Mouse (Mus musculus) right cerebral cortex, postnatal 25 days (tissue): ENCODE results near the gene Cited1.
A peak's percentile ranks its signal among the peaks of the same experiment; 100 is the strongest.
"Not testable (repeated sequence)": the region's sequence is repeated elsewhere in the genome, so short reads cannot be mapped to it uniquely, and the experiment has no call there.

Experiments used
- DNase-seq: peaks from one replicate; pipeline ENCODE4 v3.0.0; 2022

The Cited1 gene

DNA sequence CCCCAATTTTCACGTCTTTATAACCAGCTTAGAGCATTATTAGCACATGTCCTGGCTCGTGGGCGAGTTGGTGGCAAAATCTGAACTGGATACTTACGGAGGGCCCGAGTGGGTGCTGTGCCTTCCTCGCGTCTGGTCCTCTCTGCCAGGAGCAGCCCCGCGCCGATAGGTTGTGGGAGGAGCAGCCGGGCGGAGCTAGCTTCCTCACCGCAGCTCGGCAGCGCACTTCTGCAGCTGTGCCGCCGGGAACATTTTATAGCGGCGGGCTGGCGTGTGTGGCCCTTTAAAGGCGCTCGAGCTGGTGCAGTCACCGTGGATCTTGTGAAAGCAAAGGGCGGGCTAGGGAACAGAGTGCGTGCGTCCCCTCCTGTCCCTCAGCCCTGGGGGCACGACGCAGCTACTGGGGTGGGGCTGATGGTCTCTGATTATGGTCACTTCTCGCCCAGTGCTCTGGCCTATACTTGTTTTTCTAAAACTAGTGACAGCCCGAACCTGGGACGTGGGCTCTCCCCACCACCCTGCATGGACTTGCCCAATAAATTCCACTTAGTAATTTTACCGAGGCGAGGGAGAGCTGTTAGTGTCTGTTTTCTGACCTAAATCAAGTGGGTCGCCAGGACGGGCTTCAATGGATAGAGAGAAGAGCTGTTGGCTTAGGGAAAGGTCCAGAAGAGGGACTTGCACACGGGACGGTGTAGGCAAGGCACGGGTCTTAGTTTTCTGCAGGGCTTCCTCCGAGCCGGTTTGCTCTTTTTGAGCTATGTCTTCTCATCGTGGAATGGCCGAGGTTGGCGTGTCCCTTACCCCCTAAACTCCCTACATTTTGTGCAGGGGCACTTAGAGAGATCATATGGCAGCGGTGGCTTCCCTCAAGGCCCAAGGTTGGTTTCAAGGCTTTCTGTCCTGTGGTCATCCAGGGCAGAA, at the start of gene Cited1:
Gene Cited1 (minus strand): TSS at position 245 of the 924 bp plus-strand sequence.
- DNase-seq, result peak; percentile 55

- DNase-seq, result no peak
These were observed 32.9 kb upstream of the Cited1 start for GRCm38 (mm10) chrX:102284889-102285288.

GRCm38 (mm10) chrX:102262620-102263345, 10.8 kb upstream of the Cited1 start:
- DNase-seq, result no peak

- DNase-seq, result no peak
These were observed 7.8 kb upstream of the Cited1 start for GRCm38 (mm10) chrX:102259772-102260171.

DNA sequence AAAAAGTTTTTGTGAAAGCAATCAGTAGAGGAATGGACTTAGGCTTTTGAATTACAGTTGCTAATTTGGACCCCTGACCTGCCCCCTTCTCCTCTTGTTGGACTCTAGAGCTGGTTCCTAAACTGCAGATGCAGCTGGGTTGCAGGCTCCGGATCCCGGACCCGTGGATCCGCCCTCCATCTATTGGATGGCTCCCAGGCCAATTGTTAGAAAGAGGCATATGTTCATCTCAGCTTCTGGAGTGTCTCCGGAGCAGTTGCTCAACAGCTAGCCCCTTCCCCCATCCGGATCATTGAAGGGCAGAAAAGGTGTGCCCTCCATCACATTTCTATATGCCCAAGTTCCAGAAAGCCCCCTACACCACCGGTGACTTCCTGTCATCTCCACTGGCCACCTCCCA, 1.9 kb upstream of the Cited1 start:
- no peak for DNase-seq

GRCm38 (mm10) chrX:102251221-102251936, 602 bp downstream of the Cited1 start:
- peak; percentile 26 for DNase-seq

GRCm38 (mm10) chrX:102250891-102251170, 1.1 kb downstream of the Cited1 start:
- no peak for DNase-seq

GRCm38 (mm10) chrX:102250150-102250890, 1.7 kb downstream of the Cited1 start:
- peak; percentile 4 for DNase-seq

DNA sequence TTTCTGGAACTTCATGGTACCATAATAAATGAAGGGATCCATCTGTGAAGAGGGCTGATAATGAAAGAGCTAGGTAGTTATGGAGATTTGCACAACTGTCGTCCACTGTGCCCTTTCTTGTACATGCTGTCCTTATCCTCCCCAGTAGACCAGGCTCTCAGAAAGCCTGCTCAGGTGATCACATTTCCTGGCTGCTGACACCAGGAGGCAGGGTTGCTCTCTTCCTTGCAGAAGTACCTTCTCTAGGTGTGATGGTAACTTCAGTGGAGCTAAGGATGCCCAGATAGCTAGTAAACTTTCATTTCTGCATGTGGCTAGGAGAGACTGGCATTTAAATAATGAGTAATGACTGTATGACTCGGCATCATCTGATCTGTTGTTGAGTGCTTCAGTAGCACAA, 7.6 kb downstream of the Cited1 start:
- DNase-seq, result no peak

DNA sequence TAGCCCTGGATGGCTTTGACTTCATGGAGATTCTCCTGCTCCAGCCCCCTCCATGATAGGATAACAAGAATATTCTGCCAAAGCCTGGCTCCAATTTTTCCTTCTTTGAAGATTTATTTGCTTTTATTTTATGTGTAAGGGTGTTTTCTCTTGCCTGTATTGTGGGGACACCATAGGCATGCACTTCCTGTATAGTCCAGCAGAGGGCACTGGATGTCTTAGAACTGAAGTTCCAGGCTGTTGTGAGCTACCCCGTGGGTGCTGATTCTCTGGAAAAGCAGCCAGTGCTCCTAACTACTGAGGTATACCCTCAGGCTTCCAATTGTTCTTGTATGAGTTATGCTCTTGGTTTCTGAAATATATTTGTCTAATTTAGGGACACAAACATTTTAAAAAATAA, 32.9 kb downstream of the Cited1 start:
- no peak for DNase-seq

DNA sequence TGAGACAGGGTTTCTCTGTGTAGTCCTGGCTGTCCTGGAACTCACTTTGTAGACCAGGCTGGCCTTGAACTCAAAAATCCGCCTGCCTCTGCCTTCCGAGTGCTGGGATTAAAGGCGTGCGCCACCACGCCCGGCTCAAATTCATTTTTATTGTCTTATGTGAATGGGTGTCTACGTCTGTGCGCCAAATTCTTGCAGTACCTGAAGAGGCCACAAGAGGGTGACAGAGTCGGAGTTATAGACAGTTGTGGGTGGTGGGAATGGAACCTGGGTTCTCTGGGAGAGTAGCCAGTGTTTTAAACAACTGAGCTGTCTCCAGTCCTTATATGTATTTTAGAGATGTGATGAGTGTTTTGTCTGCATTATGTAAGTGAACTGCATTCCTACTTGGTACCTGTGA, 36.6 kb downstream of the Cited1 start:
- DNase-seq, result not testable (repeated sequence)
